Mouse (Mus musculus): ENCODE data around the gene Hist1h2bm. TPM values are rescaled to one million over a fixed set of nuclear protein-coding genes. Genes with fewer than 3 reads are reported as not detected.

Gene Hist1h2bm
- total RNA-seq, 2 experiments from 2014 or later = 2.9 to 3.3 TPM

DNA sequence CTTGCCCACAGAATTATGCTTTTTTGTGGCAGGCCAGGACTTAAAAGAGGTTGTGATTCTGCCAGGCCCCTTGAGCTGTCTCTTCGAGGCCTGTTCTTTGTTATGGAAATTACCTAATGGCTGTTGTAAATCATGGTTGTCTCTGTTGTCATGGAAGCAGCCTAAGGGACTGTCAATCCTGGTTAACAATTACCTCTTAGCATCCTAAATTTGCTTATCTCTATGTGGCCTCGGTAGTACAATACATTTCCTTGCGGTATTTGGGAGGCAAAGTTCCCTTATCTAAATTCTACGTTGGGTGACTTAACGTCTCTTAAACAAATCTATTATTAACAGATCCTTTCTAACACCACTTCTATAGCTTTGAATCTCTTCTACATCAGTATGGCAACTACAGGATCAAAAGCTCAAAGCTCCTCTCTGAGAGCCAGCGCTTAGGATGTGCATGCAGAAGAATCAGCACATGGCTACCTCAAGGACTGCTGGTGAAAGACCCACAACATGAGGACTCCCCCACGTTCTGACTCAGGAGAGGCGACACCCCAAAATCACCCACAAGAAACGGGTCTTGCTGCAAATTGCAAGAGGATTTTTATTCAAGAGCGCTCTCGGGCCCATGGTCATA is 6.2 kb downstream of the Hist1h2bm start:
- DNase-seq (ENCODE audit: low spot score in 2 of 2) = no peak

GRCm38 (mm10) chr13:21729544-21729943 is 7.7 kb downstream of the Hist1h2bm start:
- no peak for DNase-seq (ENCODE audit: low spot score in 2 of 2)

GRCm38 (mm10) chr13:21733466-21733865 is 11.6 kb downstream of the Hist1h2bm start:
- no peak for DNase-seq (ENCODE audit: low spot score in 2 of 2)

DNA sequence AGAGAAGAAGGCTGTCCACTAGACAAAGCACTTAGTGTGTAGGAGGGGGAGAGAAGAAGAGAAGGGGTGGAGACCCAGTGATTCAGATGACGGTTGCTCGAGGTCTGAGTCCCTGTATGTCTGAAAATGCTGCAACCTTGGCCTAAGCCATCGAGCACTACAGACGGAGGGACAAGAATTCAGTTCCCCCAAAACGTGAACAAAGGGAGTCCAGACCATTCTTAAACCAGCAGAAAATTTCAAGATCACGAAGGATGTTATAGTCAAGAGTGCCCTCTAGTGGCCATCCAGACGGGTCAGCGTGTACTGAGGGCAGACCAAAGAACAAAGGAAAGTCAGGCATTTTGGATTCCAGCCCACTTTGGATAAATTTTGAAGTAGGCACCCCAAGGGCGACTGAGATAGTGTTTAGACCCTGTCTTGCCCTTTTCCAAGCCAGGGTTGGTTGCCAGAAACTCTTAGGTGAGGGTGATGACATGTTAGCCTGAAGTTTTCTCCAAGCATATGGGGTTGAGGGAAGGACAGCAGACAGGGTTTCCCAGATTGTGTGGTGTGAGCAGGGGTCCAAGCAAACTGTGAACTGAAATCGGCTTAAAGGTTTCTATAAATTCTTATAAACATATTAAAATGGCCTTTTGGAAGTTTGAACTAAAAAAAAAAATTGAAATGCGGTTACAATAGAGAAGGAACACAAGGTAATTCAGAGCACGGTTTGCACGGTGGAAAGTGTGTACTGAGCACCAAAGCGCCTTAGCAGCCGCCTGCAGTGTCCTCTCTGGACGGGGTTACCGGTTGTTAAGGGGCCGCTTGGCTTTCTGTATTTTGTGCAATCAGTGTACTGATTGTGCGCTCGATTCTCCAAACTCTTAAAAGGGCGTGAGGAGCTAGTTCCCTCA is 12.4 kb downstream of the Hist1h2bm start:
- DNase-seq (ENCODE audit: low spot score in 2 of 2) = peak; percentile 56 to 81

DNA sequence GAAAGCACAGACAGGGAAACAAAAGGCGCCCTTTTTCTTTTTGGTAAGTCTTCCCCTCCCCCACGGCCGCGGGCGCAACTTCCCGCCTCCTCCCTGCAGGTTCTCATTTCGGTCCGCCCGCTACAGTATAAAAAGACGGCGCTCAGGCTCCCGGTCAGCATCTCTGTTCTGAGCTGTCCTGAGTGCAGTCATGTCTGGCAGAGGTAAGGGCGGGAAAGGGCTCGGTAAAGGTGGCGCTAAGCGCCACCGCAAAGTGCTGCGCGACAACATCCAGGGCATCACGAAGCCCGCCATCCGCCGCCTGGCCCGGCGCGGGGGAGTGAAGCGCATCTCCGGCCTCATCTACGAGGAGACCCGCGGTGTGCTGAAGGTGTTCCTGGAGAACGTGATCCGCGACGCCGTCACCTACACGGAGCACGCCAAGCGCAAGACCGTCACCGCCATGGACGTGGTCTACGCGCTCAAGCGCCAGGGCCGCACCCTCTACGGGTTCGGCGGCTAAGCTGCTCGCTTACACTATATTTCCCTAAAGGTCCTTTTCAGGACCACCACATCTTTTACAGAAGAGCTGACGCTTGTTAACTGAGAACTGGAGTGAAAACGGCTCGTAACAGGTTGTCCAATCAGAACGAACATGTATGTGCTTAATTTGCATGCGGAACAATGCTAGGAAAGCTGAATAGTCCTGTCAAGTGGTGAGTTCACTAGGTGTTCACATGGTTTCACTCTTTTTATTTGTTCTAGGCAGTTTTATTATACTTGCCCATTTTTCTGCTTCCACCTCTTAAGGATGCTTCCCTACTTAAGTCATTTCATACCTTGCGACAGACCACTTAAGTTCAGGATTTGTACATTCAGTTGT is 13.3 kb downstream of the Hist1h2bm start, which contains the start of gene Hist1h4j:
Hist1h4j (plus strand) TSS at position 159 of the 862 bp plus-strand sequence.
- peak; percentile 67 to 82 for DNase-seq (ENCODE audit: low spot score in 2 of 2)

- DNase-seq (ENCODE audit: low spot score in 2 of 2) = no peak
Measured at GRCm38 (mm10) chr13:21745006-21745405, 23.2 kb downstream of the Hist1h2bm start.

GRCm38 (mm10) chr13:21749387-21750158 is 27.7 kb downstream of the Hist1h2bm start:
- no peak for DNase-seq (ENCODE audit: low spot score in 2 of 2)

GRCm38 (mm10) chr13:21750159-21751017 is 28.5 kb downstream of the Hist1h2bm start, which contains the start of gene Hist1h4k:
Gene Hist1h4k (minus strand): TSS chr13:21750505.
- DNase-seq (ENCODE audit: low spot score in 2 of 2) = peak; percentile 89 to 93

GRCm38 (mm10) chr13:21751417-21751816 is 29.6 kb downstream of the Hist1h2bm start:
- DNase-seq (ENCODE audit: low spot score in 2 of 2) = no peak

DNA sequence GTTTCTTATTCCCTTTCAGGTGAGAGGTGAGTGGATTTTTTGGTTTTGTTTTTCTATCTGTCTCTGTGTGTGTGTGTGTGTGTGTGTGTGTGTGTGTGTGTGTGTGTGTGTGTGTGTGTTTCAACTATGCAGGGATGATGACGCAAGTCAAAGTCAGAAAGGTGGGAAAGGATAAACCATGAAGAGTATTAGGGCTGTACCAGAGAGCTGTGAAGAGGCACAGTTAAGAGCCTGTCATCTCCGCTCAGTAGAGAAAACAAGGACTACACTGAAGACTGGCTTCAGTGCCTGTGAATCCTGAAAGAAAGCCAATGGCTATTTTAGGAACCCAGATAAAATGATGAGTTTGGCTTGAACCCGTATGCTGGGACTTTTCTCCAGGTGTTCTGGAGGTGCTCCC is 30.0 kb downstream of the Hist1h2bm start:
- no peak for DNase-seq (ENCODE audit: low spot score in 2 of 2)

DNA sequence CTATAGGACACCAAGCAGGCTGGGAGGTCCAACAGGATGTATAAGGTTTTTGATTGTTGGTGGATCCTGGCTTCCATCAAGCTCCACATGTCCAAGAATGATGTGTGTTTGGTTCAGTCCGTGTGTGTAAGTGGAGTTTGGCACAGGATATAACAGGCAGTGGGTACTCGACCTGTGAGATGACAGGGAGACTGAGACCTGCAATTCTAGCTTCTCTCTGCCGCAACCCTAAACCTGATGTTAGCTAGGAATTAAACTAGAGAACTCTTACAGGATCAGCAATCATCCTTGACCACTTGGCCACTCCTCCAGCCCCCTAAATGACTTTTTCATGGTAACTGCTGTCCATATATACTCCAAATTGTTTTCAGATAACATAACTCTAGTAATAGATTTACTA is 30.5 kb downstream of the Hist1h2bm start:
- DNase-seq (ENCODE audit: low spot score in 2 of 2) = no peak

DNA sequence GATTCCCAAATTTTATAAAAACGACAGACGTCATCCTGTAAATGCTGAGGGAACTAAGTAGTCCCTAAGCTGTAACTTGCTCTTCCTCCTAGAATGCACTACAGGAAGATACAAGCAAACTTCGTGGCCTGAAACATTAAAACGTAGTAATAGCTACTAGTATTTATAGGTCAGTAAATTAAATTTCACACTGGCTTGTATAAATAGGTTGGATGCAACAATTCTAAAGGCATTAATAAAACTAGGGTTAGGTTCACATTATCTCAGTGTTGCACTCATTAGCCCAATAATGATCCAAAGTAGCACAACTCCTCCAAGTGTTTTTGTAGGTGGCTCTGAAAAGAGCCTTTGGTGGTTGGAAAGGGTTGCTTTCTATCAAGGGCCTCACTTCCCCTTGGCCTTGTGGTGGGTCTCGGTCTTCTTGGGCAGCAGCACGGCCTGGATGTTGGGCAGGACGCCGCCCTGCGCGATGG is 31.2 kb downstream of the Hist1h2bm start:
- no peak for DNase-seq (ENCODE audit: low spot score in 2 of 2)

DNA sequence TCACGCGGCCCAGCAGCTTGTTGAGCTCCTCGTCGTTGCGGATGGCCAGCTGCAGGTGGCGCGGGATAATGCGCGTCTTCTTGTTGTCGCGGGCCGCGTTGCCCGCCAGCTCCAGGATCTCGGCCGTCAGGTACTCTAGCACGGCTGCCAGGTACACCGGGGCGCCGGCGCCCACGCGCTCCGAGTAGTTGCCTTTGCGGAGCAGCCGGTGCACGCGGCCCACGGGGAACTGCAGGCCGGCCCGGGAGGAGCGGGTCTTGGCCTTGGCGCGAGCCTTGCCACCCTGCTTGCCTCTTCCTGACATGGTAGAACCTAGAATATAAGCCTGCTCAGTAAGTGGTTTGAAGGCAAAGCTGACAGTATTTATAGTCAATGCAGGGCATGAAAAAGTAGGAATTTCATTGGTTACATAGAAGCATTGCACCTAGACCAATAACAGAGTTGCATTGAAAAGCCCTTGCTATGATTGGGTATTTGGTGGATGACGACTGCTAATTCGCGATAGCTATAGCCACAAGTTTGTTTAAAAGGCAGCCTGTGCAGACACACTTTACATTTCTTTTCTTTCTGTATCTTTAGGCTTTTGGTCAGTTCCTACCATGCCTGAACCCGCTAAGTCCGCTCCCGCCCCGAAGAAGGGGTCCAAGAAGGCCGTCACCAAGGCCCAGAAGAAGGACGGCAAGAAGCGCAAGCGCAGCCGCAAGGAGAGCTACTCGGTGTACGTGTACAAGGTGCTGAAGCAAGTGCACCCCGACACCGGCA is 31.9 kb downstream of the Hist1h2bm start, which contains the start of the genes Hist1h2ak and Hist1h2bn:
Hist1h2ak (minus strand) TSS at position 304 of the 762 bp plus-strand sequence.
Hist1h2bn (plus strand) TSS at position 600 of the 762 bp plus-strand sequence.
- peak; percentile 74 to 91 for DNase-seq (ENCODE audit: low spot score in 2 of 2)

DNA sequence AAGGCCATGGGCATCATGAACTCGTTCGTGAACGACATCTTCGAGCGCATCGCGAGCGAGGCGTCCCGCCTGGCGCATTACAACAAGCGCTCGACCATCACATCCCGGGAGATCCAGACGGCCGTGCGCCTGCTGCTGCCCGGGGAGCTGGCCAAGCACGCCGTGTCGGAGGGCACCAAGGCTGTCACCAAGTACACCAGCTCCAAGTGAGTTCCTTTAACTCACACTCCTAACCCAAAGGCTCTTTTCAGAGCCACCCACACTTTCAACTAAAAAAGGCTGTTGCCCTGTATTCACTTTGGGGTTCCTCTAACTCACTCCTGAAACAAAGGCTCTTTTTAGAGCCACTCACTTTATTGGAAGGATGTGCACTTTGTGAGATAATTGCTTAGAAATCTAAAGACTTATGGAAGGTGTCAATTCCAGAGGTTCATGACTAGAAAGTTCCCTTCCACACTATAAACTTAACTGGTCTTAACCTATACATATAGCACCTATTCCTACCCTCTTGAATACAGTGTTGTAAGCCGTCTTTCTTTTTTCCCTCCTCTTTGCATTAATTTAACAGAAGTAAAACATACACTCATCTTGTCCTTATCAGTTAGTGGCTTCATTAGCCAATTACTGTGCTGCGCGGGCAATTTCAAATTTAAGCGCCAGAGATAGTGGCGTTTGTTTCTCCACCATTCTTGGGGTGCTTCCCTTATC is 32.6 kb downstream of the Hist1h2bm start:
- DNase-seq (ENCODE audit: low spot score in 2 of 2) = peak in 1 of 2 experiments; percentile 27

- DNase-seq (ENCODE audit: low spot score in 2 of 2) = no peak
Measured at GRCm38 (mm10) chr13:21755707-21756106, 33.9 kb downstream of the Hist1h2bm start.

Measured in layer of hippocampus, adult 18-20 months (tissue).